Mouse (Mus musculus) kidney, embryonic 14.5 days (tissue): Measurements from ENCODE around the gene Dnajc25. TPM values are rescaled to one million over a fixed set of nuclear protein-coding genes. Genes with fewer than 3 reads are reported as not detected.

Experiments
- ATAC-seq: fragments of 200-750 bp; cut with Nextera tagmentation; 2 replicates; pipeline ENCODE4 v1.8.0; 2017; ENCODE audit warnings: moderate number of reproducible peaks, mild to moderate bottlenecking, moderate TSS enrichment, moderate library complexity; ENCODE audit not compliant: low FRiP score, low TSS enrichment
- H3K27ac ChIP-seq: fragments of 300-500 bp; sonication (generic); 2 replicates; pipeline ENCODE4 v1.5.1; 2014; ENCODE audit warnings: low read depth, mild to moderate bottlenecking, low read length, moderate library complexity, mixed read lengths
- H3K27me3 ChIP-seq: fragments of 300-500 bp; sonication (generic); 2 replicates; pipeline ENCODE4 v1.6.1; 2014; ENCODE audit warnings: mild to moderate bottlenecking, low read length; ENCODE audit not compliant: control insufficient read depth, insufficient read depth
- H3K36me3 ChIP-seq: fragments of 300-500 bp; sonication (generic); 2 replicates; pipeline ENCODE4 v1.6.1; 2014; ENCODE audit warnings: low read length, mixed read lengths; ENCODE audit not compliant: control insufficient read depth, insufficient read depth
- H3K4me1 ChIP-seq: fragments of 300-500 bp; sonication (generic); 2 replicates; pipeline ENCODE4 v1.6.1; 2014; ENCODE audit warnings: low read length, mixed read lengths; ENCODE audit not compliant: control insufficient read depth, insufficient read depth
- H3K4me2 ChIP-seq: fragments of 300-500 bp; sonication (generic); replicated peaks from 2 replicates; pipeline ENCODE4 v1.6.1; 2014; ENCODE audit warnings: low read depth, mild to moderate bottlenecking, low read length
- H3K4me3 ChIP-seq: fragments of 300-500 bp; sonication (generic); 2 replicates; pipeline ENCODE4 v1.5.1; 2014; ENCODE audit warnings: mild to moderate bottlenecking, low read length
- H3K9ac ChIP-seq: fragments of 300-500 bp; sonication (generic); 2 replicates; pipeline ENCODE4 v1.6.1; 2014; ENCODE audit warnings: low read depth, mild to moderate bottlenecking, low read length, moderate library complexity
- H3K9me3 ChIP-seq: fragments of 300-500 bp; sonication (generic); 2 replicates; pipeline ENCODE4 v1.6.1; 2016; ENCODE audit warnings: low read length; ENCODE audit not compliant: control insufficient read depth
- WGBS: fragments of 180-500 bp; shearing (Covaris S2); extraction: QIAGEN DNeasy Blood & Tissue Kit; methylation state at CpG from one replicate; pipeline ENCODE4 v1.1.7; 2014; 5-methylcytosine and 5-hydroxymethylcytosine counted together
- polyA plus RNA-seq: library from polyadenylated mRNA; unstranded; fragments of >200 nt; fragmentation: Nextera tagmentation; extraction: Ambion mirVana; gene quantifications from 2 replicates; pipeline ENCODE4 v1.2.1, GENCODE M21; 2014

The Dnajc25 gene
- polyA plus RNA-seq, 1 experiment from 2014 or later = 14.0 TPM

GRCm38 (mm10) chr4:58982806-58983205 is 12.1 kb upstream of the Dnajc25 start:
- no peak overlapping the region for H3K4me3 ChIP-seq
- 85% methylated on average over 8 of the region's 8 CpGs for WGBS
- H3K9me3 ChIP-seq = no peaks in the 10 kb centered on the region
- ATAC-seq = no peak
- no peak overlapping the region for H3K9ac ChIP-seq
- no peak overlapping the region for H3K4me2 ChIP-seq
- no peaks in the 10 kb centered on the region for H3K36me3 ChIP-seq
- 0 out of 2 replicates have a peak, but pooled peaks cover 8% of the 10 kb centered on the region for H3K4me1 ChIP-seq
- H3K27me3 ChIP-seq = no peaks in the 10 kb centered on the region
- no peak overlapping the region for H3K27ac ChIP-seq

- H3K27me3 ChIP-seq = no peaks in the 10 kb centered on the region
- no peak overlapping the region for H3K4me3 ChIP-seq
- H3K9me3 ChIP-seq = no peaks in the 10 kb centered on the region
- no peak overlapping the region for H3K9ac ChIP-seq
- WGBS = 25% methylated on average over 7 of the region's 7 CpGs
- H3K4me2 ChIP-seq = no peak overlapping the region
- H3K27ac ChIP-seq = no peak overlapping the region
- no peak for ATAC-seq
- H3K36me3 ChIP-seq = no peaks in the 10 kb centered on the region
- H3K4me1 ChIP-seq = 0 out of 2 replicates have a peak, but pooled peaks cover 8% of the 10 kb centered on the region
Observed at GRCm38 (mm10) chr4:58985157-58985648, 9.7 kb upstream of the Dnajc25 start.

- 2% methylated on average over 28 of the region's 28 CpGs for WGBS
- peak within 1 kb of the TSS; percentile 68 for H3K4me3 ChIP-seq
- no peaks in the 10 kb centered on the region for H3K27me3 ChIP-seq
- no peaks in the 10 kb centered on the region for H3K36me3 ChIP-seq
- no peaks in the 10 kb centered on the region for H3K9me3 ChIP-seq
- ATAC-seq = peak; percentile 69
- H3K27ac ChIP-seq = peak within 1 kb of the TSS; percentile 26; the same call in 1 of the 2 replicates
- H3K9ac ChIP-seq = peak within 1 kb of the TSS; percentile 54
- peak within 1 kb of the TSS; percentile 86 for H3K4me2 ChIP-seq
- 0 out of 2 replicates have a peak, but pooled peaks cover 8% of the 10 kb centered on the region for H3K4me1 ChIP-seq
Observed at GRCm38 (mm10) chr4:58986540-58987190, 8.2 kb upstream of the Dnajc25 start, which contains the start of gene Ptgr1. Gene Ptgr1 (minus strand): TSS chr4:58987119.

- Histone ChIP-seq H3K9me3 (no peaks in the 10 kb centered on the region), H3K4me2 (no peak overlapping the region), H3K27ac (no peak overlapping the region), H3K9ac (no peak overlapping the region), H3K4me1 (0 out of 2 replicates have a peak, but pooled peaks cover 8% of the 10 kb centered on the region), H3K4me3 (no peak overlapping the region), H3K36me3 (no peaks in the 10 kb centered on the region), H3K27me3 (no peaks in the 10 kb centered on the region)
- 76% methylated on average over 7 of the region's 7 CpGs for WGBS
- no peak for ATAC-seq
Observed at GRCm38 (mm10) chr4:58989303-58989898, 5.5 kb upstream of the Dnajc25 start.

GRCm38 (mm10) chr4:58990609-58991434 is 4.0 kb upstream of the Dnajc25 start:
- 89% methylated on average over 17 of the region's 17 CpGs for WGBS
- Histone ChIP-seq H3K9ac (no peak overlapping the region), H3K4me1 (peaks cover 11% of the 10 kb centered on the region; the same call in 1 of the 2 replicates), H3K4me2 (no peak overlapping the region), H3K27me3 (no peaks in the 10 kb centered on the region), H3K9me3 (no peaks in the 10 kb centered on the region), H3K27ac (no peak overlapping the region), H3K36me3 (no peaks in the 10 kb centered on the region), H3K4me3 (no peak overlapping the region)
- ATAC-seq = no peak

- WGBS = 78% methylated on average over 5 of the region's 5 CpGs
- H3K9ac ChIP-seq = no peak overlapping the region
- no peak overlapping the region for H3K27ac ChIP-seq
Observed at GRCm38 (mm10) chr4:58992195-58992594, 2.7 kb upstream of the Dnajc25 start.

GRCm38 (mm10) chr4:58995251-58995693 is 410 bp downstream of the Dnajc25 start:
- Histone ChIP-seq H3K27ac (0 out of 2 replicates have a peak overlapping the region, but pooled peaks have one; percentile 6), H3K4me1 (peaks cover 3% of the 10 kb centered on the region; the same call in 1 of the 2 replicates), H3K4me3 (no peak overlapping the region), H3K36me3 (no peaks in the 10 kb centered on the region), H3K9ac (no peak overlapping the region), H3K27me3 (no peaks in the 10 kb centered on the region), H3K4me2 (no peak overlapping the region), H3K9me3 (no peaks in the 10 kb centered on the region)
- ATAC-seq = peak; percentile 79
- 25% methylated on average over 8 of the region's 8 CpGs for WGBS

More at GRCm38 (mm10) chr4:58992195-58992594, 2.7 kb upstream of the Dnajc25 start:
- Histone ChIP-seq H3K27me3 (no peaks in the 10 kb centered on the region), H3K36me3 (no peaks in the 10 kb centered on the region), H3K4me3 (no peak overlapping the region), H3K4me1 (peaks cover 8% of the 10 kb centered on the region; the same call in 1 of the 2 replicates), H3K9me3 (no peaks in the 10 kb centered on the region), H3K4me2 (no peak overlapping the region)
- ATAC-seq = no peak

GRCm38 (mm10) chr4:58997081-58997480 is 2.2 kb downstream of the Dnajc25 start:
- no peak overlapping the region for H3K27ac ChIP-seq

More at GRCm38 (mm10) chr4:58997081-58997480, 2.2 kb downstream of the Dnajc25 start:
- H3K36me3 ChIP-seq = no peaks in the 10 kb centered on the region
- no peak overlapping the region for H3K4me2 ChIP-seq
- H3K9ac ChIP-seq = no peak overlapping the region
- no peaks in the 10 kb centered on the region for H3K9me3 ChIP-seq
- H3K4me1 ChIP-seq = peaks cover 3% of the 10 kb centered on the region; the same call in 1 of the 2 replicates
- 57% methylated on average over 5 of the region's 5 CpGs for WGBS
- no peak overlapping the region for H3K4me3 ChIP-seq
- ATAC-seq = no peak
- H3K27me3 ChIP-seq = no peaks in the 10 kb centered on the region
